Mouse (Mus musculus) spleen, postnatal 36 days (tissue): Measurements from ENCODE around the gene Trpm8.

Experiments
- DNase-seq, 2 experiments: peaks; one replicate each; pipeline ENCODE4 v3.0.0; 2022; ENCODE audit warnings: low spot score in 2 of 2, mixed read lengths in 1 of 2

The Trpm8 gene

DNA sequence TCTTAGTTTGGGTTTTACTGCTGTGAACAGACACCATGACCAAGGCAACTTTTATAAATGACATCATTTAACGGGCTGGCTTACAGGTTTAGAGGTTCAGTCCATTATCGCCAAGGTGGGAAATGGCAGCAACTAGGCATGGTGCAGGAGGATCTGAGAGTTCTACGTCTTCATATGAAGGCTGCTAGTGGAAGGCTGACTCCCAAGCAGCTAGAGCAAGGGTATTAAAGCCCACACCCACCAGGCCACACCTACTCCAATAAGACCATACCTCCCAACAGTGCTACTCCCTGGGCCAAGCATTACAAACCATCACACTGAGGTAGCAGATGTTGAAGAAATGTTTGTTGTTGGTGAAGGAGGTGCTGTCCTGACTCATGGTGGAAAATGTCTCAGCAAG is 78.2 kb downstream of the Trpm8 start:
- no peak for DNase-seq

DNA sequence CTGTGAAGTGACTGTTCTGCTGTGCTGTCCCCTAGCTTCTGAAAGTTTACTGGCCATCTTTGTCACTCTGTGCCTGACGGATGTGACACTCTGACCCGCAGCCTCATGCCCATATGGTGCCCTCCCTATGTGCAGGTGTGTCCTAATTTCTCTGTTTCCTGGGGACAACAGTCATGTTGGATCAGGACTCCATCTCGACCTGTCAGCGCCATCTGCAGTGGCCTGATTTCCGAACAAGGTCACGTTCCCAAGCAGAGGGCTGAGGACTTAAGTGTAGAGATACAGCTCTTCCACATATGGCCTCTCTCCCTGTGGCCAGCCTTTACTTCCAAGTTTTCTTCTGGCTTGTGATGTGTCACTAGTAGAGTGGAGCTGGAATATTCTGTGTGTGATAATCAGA is 79.2 kb downstream of the Trpm8 start:
- no peak for DNase-seq

DNA sequence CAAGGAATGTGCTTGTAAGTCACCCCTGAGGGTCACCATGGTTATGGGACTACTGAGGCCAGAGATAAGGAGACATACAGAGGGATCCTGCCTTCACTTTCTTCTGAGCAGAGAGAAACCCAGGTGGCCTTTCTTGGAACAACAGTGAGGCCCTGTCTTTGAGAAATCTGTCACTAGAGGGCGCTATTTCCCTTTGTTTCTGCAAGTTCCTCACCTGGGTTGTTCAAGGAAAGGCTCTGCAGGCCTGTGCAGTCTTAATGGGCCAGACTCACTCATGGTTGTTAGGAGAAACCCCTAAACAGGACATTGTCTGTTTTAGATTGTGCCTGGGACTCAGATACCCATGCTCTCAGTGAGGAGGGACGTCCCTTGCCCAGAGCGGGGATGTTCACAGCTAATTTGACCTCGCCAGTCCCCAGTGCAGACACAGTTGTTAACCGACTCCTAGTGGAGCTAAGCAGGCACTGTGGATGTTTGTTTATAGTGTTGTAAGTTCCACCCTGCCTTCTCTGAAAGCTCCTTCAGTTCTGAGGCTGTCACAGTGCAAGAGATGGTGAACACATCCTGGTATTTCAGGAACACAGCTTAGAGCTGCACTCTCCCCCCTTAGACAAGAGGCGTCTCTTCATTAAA is 80.1 kb downstream of the Trpm8 start:
- DNase-seq, result no peak

- DNase-seq, result no peak
Measured at GRCm38 (mm10) chr1:88358102-88358654, 80.7 kb downstream of the Trpm8 start.

DNA sequence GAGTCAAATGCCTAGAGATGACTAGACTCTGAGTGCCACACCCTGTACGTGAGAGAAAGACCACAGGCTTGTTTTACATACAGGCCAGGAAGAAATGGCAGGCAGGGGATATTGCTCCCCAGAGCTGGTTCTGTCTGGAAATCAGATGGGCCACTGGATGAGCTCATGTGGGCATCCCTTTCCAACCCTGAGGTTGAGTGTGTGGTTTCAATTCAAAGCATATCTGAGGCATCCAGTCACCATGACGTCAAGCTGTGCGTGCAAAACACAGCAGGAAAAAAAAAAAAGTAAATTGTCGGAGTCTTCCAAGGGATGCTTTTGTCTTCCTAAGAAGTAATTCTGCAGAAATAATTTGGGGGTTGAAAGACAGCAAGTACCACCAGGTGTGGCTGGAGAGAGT is 83.6 kb downstream of the Trpm8 start:
- no peak for DNase-seq

- DNase-seq, result no peak
Measured at GRCm38 (mm10) chr1:88366881-88367644, 89.6 kb downstream of the Trpm8 start.

DNA sequence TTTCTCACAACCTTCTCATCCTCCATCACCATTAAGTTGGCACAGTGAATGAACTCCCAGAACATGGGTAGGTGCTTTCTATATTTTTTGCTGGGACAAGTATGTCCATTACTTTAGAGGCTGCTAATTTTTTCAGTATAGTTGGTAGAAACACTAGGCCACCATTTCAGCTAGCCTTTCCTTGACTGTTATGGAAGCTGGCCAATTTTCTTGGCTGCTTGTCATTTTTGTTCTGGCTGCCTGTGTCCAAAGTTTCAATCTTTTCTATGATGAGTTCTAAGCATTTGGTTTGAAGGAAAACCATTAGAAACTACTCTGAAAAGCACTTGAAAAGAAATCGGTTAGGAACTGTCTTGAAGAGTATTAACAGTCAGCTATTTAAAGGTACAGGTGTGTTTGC is 101.0 kb downstream of the Trpm8 start:
- DNase-seq, result no peak

DNA sequence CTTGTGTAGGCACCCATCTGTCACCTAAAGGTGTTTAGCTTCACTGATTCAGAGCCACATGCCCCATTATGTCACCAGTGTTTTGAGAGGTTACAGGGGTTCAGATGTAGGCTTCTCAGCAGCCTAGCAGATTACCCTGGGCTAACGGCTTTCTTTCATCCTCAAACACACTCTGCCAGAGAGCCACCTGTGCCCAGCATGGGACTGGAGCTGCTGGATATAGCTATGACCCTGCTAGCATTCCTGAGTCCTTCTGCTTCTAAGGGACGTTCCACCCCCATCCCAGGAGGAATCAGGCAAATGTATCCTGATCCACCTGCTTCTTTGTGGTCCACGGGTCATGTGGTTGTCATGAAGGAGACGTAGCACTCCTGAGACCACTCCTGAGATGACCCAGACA is 114.2 kb downstream of the Trpm8 start:
- DNase-seq, result no peak

DNA sequence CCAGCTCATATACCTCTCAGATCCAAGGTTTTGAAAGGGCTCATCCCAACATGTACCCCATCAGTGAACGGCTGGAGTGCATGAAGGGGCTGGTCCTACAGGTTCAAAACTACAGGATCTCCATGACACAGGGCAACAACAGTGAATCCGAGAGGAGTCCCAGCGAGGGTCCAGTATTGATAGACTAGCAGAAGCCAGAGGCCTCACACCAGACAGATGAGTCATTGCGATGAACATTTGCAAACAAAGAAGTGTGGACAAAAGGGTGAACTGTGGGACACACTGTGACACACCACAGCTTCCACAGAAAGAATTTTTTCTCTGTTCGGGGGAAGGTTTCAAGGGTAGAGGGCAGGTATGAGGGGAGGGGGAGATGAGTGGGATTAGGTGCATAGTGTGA is 115.9 kb downstream of the Trpm8 start:
- DNase-seq, result no peak

- no peak for DNase-seq
Measured at GRCm38 (mm10) chr1:88403378-88403777, 125.9 kb downstream of the Trpm8 start.

DNA sequence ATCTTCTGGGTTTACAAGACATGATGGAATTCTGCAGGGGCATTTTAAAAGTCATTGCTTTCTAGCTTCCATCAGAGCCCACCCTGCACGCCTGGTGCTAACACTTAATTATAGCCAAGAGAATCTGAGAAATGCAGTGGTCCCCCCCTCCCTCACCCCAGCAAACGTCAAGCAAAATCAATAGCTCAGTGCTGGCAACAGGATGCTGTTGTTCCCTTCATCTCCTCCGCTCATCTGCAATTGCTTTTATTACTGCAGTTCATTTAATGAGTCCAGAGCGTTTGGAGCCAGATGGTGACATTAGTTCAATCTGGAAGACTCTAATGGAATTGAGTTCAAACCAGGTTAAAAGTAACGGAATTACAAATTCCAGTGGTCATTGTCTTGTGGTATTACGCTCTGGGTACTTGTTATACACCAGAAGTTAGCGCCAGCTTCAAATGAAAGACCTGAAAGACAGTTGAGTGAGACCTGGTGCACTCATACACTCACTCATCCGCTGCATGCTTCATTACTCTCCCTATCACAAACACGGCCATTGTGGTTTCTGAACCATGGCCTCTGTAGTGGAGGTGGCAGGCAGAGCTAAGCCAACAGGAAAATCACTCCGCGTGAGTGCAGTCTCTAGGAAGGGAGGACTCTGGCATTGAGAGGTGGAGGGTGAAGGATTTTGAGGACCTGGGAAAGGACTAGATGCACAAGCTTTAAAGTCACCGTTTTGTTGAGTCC is 128.8 kb downstream of the Trpm8 start:
- DNase-seq, result no peak

DNA sequence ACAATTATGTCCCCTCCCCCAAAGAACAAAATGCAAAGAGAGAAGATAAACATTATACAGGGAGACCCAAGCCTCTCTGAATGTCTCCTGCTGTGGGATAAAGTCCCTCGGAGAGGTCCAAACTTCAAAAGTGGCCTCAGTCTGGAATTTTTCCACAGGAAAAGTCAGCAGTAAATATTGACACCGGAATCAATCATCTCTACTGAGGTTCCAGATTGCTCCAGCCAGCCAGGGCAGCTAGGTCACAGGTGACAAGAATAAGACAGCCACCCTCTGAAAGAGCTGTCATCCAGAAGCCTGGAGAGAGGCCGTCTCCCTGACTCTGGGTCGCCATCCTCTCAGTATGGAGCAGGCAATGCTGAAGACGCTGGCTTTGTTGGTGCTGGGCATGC is 129.3 kb downstream of the Trpm8 start, which contains the start of gene Spp2:
Gene Spp2 (plus strand): TSS at position 155 of the 392 bp plus-strand sequence.
- DNase-seq, result no peak

- DNase-seq, result no peak
Measured at GRCm38 (mm10) chr1:88408340-88408739, 130.9 kb downstream of the Trpm8 start.

DNA sequence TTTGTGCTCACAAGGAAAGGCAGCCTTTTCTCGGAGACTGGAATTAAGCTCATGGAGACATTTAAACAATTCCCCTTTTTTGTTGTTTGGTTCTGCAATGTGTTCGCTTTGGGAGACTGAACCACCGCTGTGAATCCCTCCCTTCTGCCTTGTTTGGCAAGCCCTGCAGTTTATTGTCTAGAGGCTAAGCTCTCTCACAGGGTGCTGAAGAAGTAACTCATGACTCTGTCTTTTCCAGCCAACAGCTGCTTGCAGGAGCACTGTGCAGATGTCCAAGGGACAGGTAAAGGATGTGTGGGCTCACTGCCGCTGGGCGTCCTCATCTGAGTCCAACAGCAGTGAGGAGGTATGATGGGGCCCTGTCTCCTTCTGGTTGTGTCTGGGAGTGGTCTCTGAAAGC is 134.6 kb downstream of the Trpm8 start:
- DNase-seq, result no peak

- DNase-seq, result no peak
Measured at GRCm38 (mm10) chr1:88418943-88419342, 141.5 kb downstream of the Trpm8 start.

- no peak for DNase-seq
Measured at GRCm38 (mm10) chr1:88422045-88422444, 144.6 kb downstream of the Trpm8 start.

DNA sequence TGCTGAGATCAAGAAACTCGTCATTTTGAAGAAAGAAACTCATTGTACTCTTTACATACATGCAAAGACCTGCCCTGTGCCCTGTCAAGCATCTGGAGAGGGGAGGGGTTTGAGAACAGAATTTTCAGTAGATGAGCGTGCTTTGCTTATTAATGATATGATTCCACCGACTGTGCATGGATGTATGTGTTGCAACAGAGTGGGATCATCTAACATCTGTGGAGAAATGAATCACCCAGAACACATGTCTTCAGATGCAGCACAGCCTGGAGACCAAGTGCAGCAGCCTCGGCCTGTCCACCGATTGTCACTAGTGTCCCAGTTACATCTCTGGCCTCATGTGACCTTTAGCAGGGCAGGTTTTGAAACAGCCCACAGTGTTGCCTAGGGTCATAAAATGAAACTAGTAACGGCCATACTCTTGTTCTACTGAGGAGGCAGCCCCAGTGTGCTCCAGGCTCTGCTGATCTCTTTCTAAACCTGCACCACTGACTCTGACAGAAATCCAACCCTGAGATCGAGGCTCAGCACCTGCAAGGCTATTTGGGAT is 145.5 kb downstream of the Trpm8 start:
- DNase-seq, result no peak

GRCm38 (mm10) chr1:88424602-88425252 is 147.3 kb downstream of the Trpm8 start:
- peak; percentile 39 for DNase-seq

DNA sequence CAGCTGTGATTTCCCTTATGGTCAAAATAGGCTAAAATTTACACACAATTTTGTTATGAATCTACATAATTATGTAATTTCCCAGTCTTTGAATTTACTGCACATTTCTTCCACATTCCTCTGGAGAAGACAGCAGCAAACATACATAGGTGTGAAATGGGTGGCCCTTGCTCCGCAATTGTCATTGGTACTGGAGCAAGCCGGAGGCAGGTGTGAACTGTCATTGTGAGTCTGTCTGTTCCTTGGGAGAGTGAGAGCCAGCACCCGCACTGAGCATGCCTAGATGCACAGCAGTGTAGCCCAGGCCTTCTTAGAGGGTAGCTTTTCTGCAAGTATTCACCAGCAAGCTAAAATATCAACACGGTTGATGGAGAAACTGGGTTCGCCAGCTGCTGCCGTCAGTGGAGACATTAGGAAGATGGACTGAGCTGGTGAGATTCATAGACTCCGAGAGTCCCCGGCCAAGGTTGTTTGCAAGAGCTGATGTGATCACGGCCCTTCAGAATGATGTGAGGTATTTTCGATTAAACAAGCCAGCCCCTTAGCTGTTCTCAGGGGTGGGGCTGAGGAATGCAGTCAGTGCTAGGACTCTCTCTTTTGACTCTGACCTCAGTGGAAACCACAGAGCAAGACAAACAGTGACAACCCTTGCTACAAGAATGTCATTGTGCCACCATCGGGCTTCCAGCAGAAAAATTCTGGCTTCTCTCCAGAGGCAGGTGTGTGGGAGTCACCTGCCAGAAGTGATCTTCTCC is 150.7 kb downstream of the Trpm8 start:
- DNase-seq, result no peak

GRCm38 (mm10) chr1:88429413-88429812 is 152.0 kb downstream of the Trpm8 start:
- DNase-seq, result no peak

DNA sequence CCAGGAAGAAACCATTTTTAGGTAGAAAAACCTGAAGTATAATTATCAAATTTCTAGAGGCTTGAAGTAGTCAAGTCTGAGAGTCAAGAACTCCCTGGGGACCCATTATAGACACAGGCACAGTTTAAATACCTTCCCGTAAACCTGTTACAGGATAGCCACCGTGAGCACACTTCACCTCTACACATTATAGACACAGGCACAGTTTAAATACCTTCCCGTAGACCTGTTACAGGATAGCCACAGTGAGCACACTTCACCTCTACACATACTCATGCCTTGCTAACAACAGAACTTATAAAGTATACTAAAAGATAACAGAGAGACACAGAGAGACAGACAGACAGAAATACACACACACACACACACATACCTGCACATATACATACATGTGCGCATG is 153.8 kb downstream of the Trpm8 start:
- DNase-seq, result no peak
